Mouse (Mus musculus) brain, adult 10 weeks (tissue): ENCODE results near the gene Fv1. TPM values are rescaled to one million over a fixed set of nuclear protein-coding genes. Genes with fewer than 3 reads are reported as not detected.

Experiments used
- polyA plus RNA-seq: library from polyadenylated mRNA; stranded (reverse); fragments of 350-450 nt; fragmentation: Illumina TruSeq; extraction: RNeasy Lipid Tissue Mini Kit (QIAGEN cat#74804); gene quantifications from one replicate; pipeline ENCODE4 v1.2.3, GENCODE M21; 2015; ENCODE audit warnings: low read depth, low replicate concordance

Gene Fv1
- 10.3 TPM for polyA plus RNA-seq

DNA sequence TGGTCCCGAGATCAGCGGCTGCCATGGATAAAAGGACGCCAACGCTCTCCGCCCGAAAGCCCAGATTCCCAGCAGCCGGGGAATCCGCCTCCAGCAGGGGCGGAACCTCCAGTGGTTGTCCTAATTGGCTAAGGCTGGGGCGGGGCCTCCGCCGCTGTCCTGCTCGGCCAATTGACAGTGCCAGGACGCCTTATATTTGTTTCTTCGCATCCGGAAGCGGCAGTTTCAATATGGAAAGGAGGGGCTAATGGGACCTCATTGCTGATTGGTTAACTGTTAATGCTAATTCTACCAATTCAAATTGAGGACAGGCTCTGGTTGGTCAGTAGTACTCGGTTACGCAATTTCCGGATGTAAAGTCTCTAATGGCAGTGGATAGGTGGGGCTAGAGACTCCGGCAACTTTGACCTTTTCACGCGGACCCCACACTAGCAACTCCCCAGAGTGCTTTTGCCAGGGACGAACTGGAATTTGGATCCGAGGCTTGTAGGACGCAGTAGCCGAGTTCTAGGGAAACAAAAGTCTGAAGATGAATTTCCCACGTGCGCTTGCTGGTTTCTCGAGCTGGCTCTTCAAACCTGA is at the start of gene Fv1, which contains the start of gene Miip:
TSS of gene Fv1 (plus strand) at position 530 of the 582 bp plus-strand sequence.
TSS of gene Miip (minus strand) at position 367 of the 582 bp plus-strand sequence.

GRCm38 (mm10) chr4:147847614-147848583 is 20.9 kb upstream of the Fv1 start, which contains the start of gene Zfp933:
Zfp933 (minus strand) TSS chr4:147848366.

DNA sequence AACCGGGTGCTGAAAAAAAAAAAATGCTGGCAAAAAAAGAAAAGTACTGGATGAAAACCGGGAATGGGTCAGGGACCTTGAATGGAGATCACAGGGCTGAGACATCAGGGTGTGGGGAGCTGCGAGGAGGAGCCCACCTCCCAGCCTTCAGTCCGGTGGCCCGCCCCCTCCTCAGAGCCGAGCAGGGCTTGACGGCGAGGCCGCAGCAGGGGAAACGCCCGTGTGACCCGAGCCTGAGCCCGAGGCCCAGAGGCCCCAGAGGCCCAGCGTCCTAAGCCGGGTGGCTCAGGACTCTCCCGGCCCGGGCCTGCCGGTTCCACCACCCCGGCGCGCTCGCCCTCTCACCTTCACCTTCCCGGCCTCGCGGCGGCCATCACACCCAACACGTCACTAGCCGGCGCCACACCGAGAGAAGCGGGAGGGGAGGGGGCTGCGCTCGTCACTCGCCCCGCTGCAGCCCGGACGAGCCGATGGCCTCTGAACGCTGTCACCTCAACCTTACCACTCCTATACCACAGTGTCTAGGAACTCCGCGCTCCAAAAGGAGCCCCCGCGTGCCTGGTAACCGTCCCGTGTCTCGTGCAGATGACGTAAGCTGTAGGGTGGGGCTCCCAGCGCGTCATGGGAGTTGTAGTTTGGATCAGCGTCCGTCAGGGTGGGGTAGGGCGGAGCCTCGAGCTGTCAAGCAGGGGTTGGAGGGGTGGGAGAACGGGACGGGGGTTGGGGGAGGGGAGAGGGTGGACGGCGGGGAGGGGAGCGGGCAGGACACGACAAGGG is 35.7 kb downstream of the Fv1 start, which contains the start of gene Mfn2:
TSS of gene Mfn2 (minus strand) at position 392 of the 777 bp plus-strand sequence.

Other genes with a start within 250 kb of the Fv1 start
- 1.5 TPM for gene Zfp979, start 226.5 kb upstream of the Fv1 start, polyA plus RNA-seq
- gene Zfp534, start 166.4 kb upstream of the Fv1 start, polyA plus RNA-seq, result not detected
- 4.8 TPM for gene Zfp984, start 59.2 kb upstream of the Fv1 start, polyA plus RNA-seq
- 12.1 TPM for gene Zfp933, start 20.6 kb upstream of the Fv1 start, polyA plus RNA-seq
- 25.1 TPM for gene Miip, start 163 bp upstream of the Fv1 start, polyA plus RNA-seq
- gene Mfn2, start 35.7 kb downstream of the Fv1 start, polyA plus RNA-seq, result 126 TPM
- 20.9 TPM for gene Plod1, start 67.8 kb downstream of the Fv1 start, polyA plus RNA-seq
- 16.0 TPM for gene 2510039O18Rik, start 71.9 kb downstream of the Fv1 start, polyA plus RNA-seq
- not detected for gene Nppb, start 116.8 kb downstream of the Fv1 start, polyA plus RNA-seq
- 0.59 TPM for gene Nppa, start 131.7 kb downstream of the Fv1 start, polyA plus RNA-seq
- gene Clcn6, start 169.8 kb downstream of the Fv1 start, polyA plus RNA-seq, result 48.2 TPM
- gene Mthfr, start 170.1 kb downstream of the Fv1 start, polyA plus RNA-seq, result 21.7 TPM
- 5.9 TPM for gene Agtrap, start 219.1 kb downstream of the Fv1 start, polyA plus RNA-seq